Mouse (Mus musculus): ENCODE data around the gene Atp5d.

The Atp5d gene

GRCm38 (mm10) chr10:80116927-80117691, 21.3 kb upstream of the Atp5d start:
- CTCF ChIA-PET = interaction anchor here (0.6 to 1.0 kb wide), 2 partner anchors 11 to 22 kb away, joined by 3 to 4 read pairs; no protein-coding TSS in a partner anchor

GRCm38 (mm10) chr10:80117736-80118135, 20.7 kb upstream of the Atp5d start:
- CTCF ChIA-PET = interaction anchor here (0.6 to 1.0 kb wide), 2 partner anchors 12 to 23 kb away, joined by 3 to 4 read pairs; no protein-coding TSS in a partner anchor

- CTCF ChIA-PET = no interaction called here
Measured at GRCm38 (mm10) chr10:80118552-80118951, 19.9 kb upstream of the Atp5d start.

- CTCF ChIA-PET = no interaction called here
Measured at GRCm38 (mm10) chr10:80120146-80120545, 18.3 kb upstream of the Atp5d start.

GRCm38 (mm10) chr10:80121639-80122038, 16.8 kb upstream of the Atp5d start:
- CTCF ChIA-PET = no interaction called here

- CTCF ChIA-PET = no interaction called here
Measured at GRCm38 (mm10) chr10:80123932-80124562, 14.4 kb upstream of the Atp5d start.

- CTCF ChIA-PET = no interaction called here
Measured at GRCm38 (mm10) chr10:80127920-80128319, 10.5 kb upstream of the Atp5d start.

- CTCF ChIA-PET = no interaction called here
Measured at GRCm38 (mm10) chr10:80129846-80130245, 8.6 kb upstream of the Atp5d start.

- CTCF ChIA-PET = no interaction called here
Measured at GRCm38 (mm10) chr10:80130403-80131031, 7.9 kb upstream of the Atp5d start.

GRCm38 (mm10) chr10:80131316-80131951, 7.0 kb upstream of the Atp5d start:
- CTCF ChIA-PET = no interaction called here

- CTCF ChIA-PET = no interaction called here
Measured at GRCm38 (mm10) chr10:80131952-80132350, 6.5 kb upstream of the Atp5d start.

- CTCF ChIA-PET = no interaction called here
Measured at GRCm38 (mm10) chr10:80133226-80133849, 5.1 kb upstream of the Atp5d start.

GRCm38 (mm10) chr10:80134421-80134820, 4.0 kb upstream of the Atp5d start:
- CTCF ChIA-PET = no interaction called here

- CTCF ChIA-PET = no interaction called here
Measured at GRCm38 (mm10) chr10:80135161-80135560, 3.3 kb upstream of the Atp5d start.

GRCm38 (mm10) chr10:80135641-80136040, 2.8 kb upstream of the Atp5d start:
- CTCF ChIA-PET = no interaction called here

GRCm38 (mm10) chr10:80136179-80136951, 2.1 kb upstream of the Atp5d start:
- CTCF ChIA-PET = no interaction called here

GRCm38 (mm10) chr10:80136952-80137625, 1.3 kb upstream of the Atp5d start:
- CTCF ChIA-PET = no interaction called here

- CTCF ChIA-PET = no interaction called here
Measured at GRCm38 (mm10) chr10:80137626-80138552, 543 bp upstream of the Atp5d start.

- CTCF ChIA-PET = interaction anchor here (0.5 to 0.7 kb wide), 2 partner anchors 155 to 413 kb away, joined by 3 to 4 read pairs; no protein-coding TSS in a partner anchor
Measured at GRCm38 (mm10) chr10:80139439-80139775, 975 bp downstream of the Atp5d start.
